Mouse (Mus musculus) kidney, adult 2 months (tissue): ENCODE results near the gene Mpdz.

Experiments
- CTCF ChIP-seq: fragments of 200-500 bp; conservative IDR thresholded peaks from 2 replicates; pipeline ENCODE4 v1.5.1; 2011; ENCODE audit warnings: low read depth, mild to moderate bottlenecking, control low read depth, low read length, moderate library complexity, mixed read lengths; ENCODE audit not compliant: insufficient read depth, insufficient read length
- POLR2A ChIP-seq: fragments of 200-500 bp; IDR thresholded peaks from one replicate; pipeline ENCODE4 v1.6.1; 2011; ENCODE audit warnings: low read depth, low read length, control low read depth

GRCm38 (mm10) chr4:81298384-81298783 is 144.2 kb downstream of the Mpdz start:
- no peak for TF ChIP-seq POLR2A
- no peak for TF ChIP-seq CTCF
